Mouse (Mus musculus): ENCODE data around the gene Prpf8.
A peak's percentile ranks its signal among the peaks of the same experiment; 100 is the strongest.

Gene Prpf8

DNA sequence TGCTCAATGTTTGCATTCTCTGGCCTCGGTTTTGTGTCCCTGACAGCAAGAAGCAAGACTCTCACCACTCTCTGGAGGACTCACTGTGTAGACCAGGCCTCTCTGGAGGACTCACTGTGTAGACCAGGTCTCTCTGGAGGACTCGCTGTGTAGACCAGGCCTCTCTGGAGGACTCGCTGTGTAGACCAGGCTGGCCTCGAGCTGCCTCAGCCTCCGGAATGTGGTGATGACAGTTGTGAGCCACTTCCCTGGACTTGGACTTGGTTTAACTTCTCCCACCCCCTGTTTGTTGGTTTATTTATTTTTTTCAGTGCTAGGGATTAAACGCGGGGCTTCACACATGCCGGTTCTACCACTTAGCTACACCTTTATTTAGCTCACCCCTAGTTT, 50.4 kb downstream of the Prpf8 start:
- no peak overlapping the region for H3K4me3 ChIP-seq (replicated peaks; ENCODE audit: low read length)
- H3K4me1 ChIP-seq (replicated peaks; ENCODE audit: low read depth, low read length), result peaks cover 66% of the 10 kb centered on the region
- H3K9me3 ChIP-seq (ENCODE audit: low read length), result peaks cover 9% of the 10 kb centered on the region
- 0 out of 2 replicates have a peak, but pooled peaks cover 16% of the 10 kb centered on the region for H3K36me3 ChIP-seq (ENCODE audit: insufficient read depth, low read length)
- TF ChIP-seq NANOG (IDR thresholded peaks at IDR 0.05; ENCODE audit: borderline replicate concordance, low read length) (no peak), CTCF (conservative IDR thresholded peaks at IDR 0.05; ENCODE audit: low read length) (no peak), POU5F1 (IDR thresholded peaks at IDR 0.05; ENCODE audit: borderline replicate concordance, low read length) (no peak)
- 0 out of 2 replicates have a peak, but pooled peaks cover 6% of the 10 kb centered on the region for H3K27me3 ChIP-seq (ENCODE audit: insufficient read depth, low read length)

DNA sequence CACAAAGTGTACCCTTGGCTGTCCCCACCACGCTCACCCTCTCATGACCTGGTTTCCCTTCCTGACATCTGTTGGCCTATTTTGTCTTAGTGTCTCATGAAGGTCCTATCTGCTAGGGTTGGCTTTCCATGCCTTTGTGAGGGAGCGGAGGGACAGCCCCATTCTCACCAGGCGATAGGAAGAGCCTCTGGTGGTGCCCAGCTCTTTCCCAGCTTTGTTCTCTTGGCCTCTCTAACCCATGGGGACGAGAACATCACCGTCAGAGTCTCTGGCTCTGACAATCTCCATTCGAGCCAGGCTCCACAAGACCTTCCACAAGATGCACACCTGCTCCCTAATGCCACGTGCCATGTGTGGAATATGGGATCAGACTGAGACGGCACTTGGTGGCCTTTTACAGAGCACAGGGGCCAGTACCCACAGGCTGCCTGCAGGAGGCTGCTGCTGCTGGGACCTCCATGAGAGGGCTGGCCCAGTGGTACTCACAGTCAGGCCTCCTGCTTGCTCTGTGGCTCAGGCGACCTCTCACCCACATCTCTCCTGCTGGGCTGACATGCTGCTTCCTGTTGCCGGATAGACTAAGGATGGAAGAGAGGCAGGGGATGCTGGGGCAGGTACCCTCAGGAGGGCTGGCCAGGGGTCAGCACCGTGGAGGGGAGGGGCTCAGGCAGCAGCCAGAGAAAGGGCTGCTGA, 51.0 kb downstream of the Prpf8 start:
- 0 out of 2 replicates have a peak, but pooled peaks cover 16% of the 10 kb centered on the region for H3K36me3 ChIP-seq (ENCODE audit: insufficient read depth, low read length)
- peaks cover 9% of the 10 kb centered on the region for H3K9me3 ChIP-seq (ENCODE audit: low read length)
- peaks cover 61% of the 10 kb centered on the region for H3K4me1 ChIP-seq (replicated peaks; ENCODE audit: low read depth, low read length)
- TF ChIP-seq NANOG (IDR thresholded peaks at IDR 0.05; ENCODE audit: borderline replicate concordance, low read length) (no peak), CTCF (conservative IDR thresholded peaks at IDR 0.05; ENCODE audit: low read length) (no peak), POU5F1 (IDR thresholded peaks at IDR 0.05; ENCODE audit: borderline replicate concordance, low read length) (no peak)
- H3K4me3 ChIP-seq (replicated peaks; ENCODE audit: low read length), result no peak overlapping the region
- 0 out of 2 replicates have a peak, but pooled peaks cover 6% of the 10 kb centered on the region for H3K27me3 ChIP-seq (ENCODE audit: insufficient read depth, low read length)

DNA sequence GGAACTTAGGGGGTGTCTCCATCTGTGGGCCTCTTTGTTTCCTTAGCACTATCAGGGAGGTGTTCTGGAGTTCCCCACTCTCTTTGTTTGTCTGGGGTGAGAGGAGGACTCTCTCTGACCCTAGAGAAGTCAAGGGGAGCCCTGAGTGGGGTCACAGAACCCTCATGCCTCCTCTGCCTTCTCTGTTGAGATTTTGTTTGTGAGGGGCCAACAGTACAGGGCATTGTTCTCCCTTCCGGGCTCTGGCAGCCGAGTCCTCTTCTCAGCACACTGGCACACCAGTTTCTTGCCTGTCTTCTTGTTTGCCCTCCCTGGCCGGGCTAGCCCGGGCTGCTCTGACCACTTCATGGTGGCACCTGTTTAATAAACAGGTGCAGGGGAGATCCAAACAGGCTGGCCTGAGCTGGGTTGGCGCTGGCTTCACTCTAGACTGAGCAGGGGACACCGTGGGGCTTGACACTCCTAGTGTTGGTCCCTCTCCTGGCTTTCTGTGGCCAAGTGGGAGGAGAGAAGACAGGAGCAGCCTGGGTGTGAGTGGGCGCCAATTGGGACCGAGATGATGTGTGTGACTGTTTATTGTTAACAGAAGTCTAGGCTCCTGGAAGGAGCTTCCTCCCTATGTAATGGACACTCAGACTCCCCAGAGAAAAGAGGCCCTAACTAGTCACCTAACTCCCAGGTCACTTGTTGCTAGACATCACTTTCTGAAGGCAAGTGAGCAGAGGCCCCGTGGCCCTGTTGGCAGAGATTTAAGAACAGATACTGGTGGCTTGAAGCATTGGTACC, 51.8 kb downstream of the Prpf8 start:
- H3K4me1 ChIP-seq (replicated peaks; ENCODE audit: low read depth, low read length), result peaks cover 53% of the 10 kb centered on the region
- H3K36me3 ChIP-seq (ENCODE audit: insufficient read depth, low read length), result peaks cover 21% of the 10 kb centered on the region
- no peak overlapping the region for H3K4me3 ChIP-seq (replicated peaks; ENCODE audit: low read length)
- H3K9me3 ChIP-seq (ENCODE audit: low read length), result peaks cover 9% of the 10 kb centered on the region
- TF ChIP-seq NANOG (IDR thresholded peaks at IDR 0.05; ENCODE audit: borderline replicate concordance, low read length) (no peak), CTCF (conservative IDR thresholded peaks at IDR 0.05; ENCODE audit: low read length) (no peak), POU5F1 (IDR thresholded peaks at IDR 0.05; ENCODE audit: borderline replicate concordance, low read length) (no peak)
- H3K27me3 ChIP-seq (ENCODE audit: insufficient read depth, low read length), result 0 out of 2 replicates have a peak, but pooled peaks cover 2% of the 10 kb centered on the region

DNA sequence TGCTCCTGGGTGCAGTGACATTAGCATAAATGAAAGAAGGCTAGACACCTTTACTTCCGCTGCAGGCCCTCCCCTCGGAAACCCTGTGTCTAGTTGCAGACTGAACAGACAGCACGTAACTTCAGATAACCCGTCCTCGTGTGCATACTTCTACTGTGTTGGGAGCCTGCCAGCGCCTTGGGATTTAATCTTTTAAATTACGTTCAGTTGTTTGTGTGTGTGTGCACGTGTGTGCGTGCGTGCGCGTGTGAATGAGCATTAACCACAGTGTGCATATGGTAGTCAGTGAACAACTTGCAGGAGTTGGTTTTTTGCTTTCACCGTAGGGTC, 52.3 kb downstream of the Prpf8 start:
- H3K9me3 ChIP-seq (ENCODE audit: low read length), result peaks cover 9% of the 10 kb centered on the region
- TF ChIP-seq POU5F1 (IDR thresholded peaks at IDR 0.05; ENCODE audit: borderline replicate concordance, low read length), result no peak
- no peak for TF ChIP-seq NANOG (IDR thresholded peaks at IDR 0.05; ENCODE audit: borderline replicate concordance, low read length)
- TF ChIP-seq CTCF (conservative IDR thresholded peaks at IDR 0.05; ENCODE audit: low read length), result no peak
- 0 out of 2 replicates have a peak, but pooled peaks cover 2% of the 10 kb centered on the region for H3K27me3 ChIP-seq (ENCODE audit: insufficient read depth, low read length)
- H3K36me3 ChIP-seq (ENCODE audit: insufficient read depth, low read length), result peaks cover 23% of the 10 kb centered on the region
- H3K4me3 ChIP-seq (replicated peaks; ENCODE audit: low read length), result no peak overlapping the region
- H3K4me1 ChIP-seq (replicated peaks; ENCODE audit: low read depth, low read length), result peaks cover 51% of the 10 kb centered on the region

DNA sequence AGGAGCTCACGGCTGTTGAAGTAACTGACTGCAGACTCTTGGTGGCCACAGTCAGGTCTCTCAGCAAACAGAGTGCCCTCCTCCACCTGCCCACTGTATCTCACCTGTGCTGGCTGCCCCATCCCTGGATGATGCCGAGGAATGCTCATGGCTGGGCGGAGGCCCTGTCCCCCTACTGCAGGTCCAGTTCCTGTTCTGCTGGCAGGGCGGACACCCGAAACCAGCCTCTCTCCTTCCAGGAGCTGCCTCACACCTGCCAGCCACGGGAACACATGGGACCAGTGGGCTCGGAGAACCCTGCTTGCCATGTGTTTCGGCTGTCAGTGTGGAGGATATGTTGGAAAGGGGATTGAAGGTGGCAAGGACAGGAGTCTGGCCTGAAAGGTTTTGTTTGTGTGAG, 53.6 kb downstream of the Prpf8 start:
- no peak for TF ChIP-seq NANOG (IDR thresholded peaks at IDR 0.05; ENCODE audit: borderline replicate concordance, low read length)
- no peak for TF ChIP-seq POU5F1 (IDR thresholded peaks at IDR 0.05; ENCODE audit: borderline replicate concordance, low read length)
- TF ChIP-seq CTCF (conservative IDR thresholded peaks at IDR 0.05; ENCODE audit: low read length), result no peak
- Histone ChIP-seq H3K9me3 (ENCODE audit: low read length) (peaks cover 9% of the 10 kb centered on the region), H3K27me3 (ENCODE audit: insufficient read depth, low read length) (no peaks in the 10 kb centered on the region), H3K36me3 (ENCODE audit: insufficient read depth, low read length) (peaks cover 31% of the 10 kb centered on the region), H3K4me1 (replicated peaks; ENCODE audit: low read depth, low read length) (peaks cover 40% of the 10 kb centered on the region), H3K4me3 (replicated peaks; ENCODE audit: low read length) (peak overlapping the region; percentile 48; the same call in 1 of the 2 replicates)

DNA sequence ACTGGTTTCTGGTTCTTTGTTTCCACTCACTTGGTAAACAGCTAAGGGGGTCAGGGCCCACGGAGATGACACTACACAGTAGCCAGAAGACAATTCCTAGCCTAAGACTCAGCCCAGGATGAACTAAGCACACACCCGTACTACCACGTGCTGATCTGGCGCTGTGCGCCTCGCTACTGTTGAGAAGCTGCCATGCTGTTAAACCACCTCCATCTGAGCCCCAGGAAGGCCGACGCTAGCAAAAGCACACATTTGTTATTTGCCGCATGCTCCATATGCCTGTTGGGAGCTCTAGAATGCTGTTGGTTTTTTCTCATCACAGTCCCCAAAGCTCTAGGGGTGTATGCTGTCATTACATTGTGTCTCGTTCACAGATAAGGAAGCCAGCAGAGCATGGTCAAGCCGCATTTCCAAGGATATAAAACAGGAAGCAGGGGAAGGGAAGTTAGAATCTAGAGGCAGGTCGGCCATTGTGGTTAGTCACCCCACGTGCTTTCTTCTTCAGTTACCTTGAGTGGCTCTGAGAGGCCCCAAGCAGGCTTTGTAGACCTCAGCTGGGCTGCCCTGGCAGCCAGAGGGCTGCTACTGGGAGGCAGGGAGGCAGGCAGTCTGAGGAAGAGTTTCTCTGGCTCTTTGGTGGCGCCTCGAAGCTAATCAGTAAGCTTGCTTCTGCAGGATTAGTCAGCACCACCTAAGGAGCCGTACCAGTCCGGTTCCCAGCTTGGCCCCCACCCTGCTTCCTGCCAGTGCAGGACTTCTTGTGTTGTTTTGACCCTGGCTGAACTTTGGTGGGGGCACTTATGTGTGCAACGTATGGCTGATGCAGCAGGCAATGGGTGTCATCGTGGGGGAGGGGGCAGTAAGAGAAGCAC, 54.3 kb downstream of the Prpf8 start:
- TF ChIP-seq POU5F1 (IDR thresholded peaks at IDR 0.05; ENCODE audit: borderline replicate concordance, low read length), result no peak
- peaks cover 38% of the 10 kb centered on the region for H3K36me3 ChIP-seq (ENCODE audit: insufficient read depth, low read length)
- H3K9me3 ChIP-seq (ENCODE audit: low read length), result peaks cover 9% of the 10 kb centered on the region
- peaks cover 33% of the 10 kb centered on the region for H3K4me1 ChIP-seq (replicated peaks; ENCODE audit: low read depth, low read length)
- no peak overlapping the region for H3K4me3 ChIP-seq (replicated peaks; ENCODE audit: low read length)
- no peaks in the 10 kb centered on the region for H3K27me3 ChIP-seq (ENCODE audit: insufficient read depth, low read length)

DNA sequence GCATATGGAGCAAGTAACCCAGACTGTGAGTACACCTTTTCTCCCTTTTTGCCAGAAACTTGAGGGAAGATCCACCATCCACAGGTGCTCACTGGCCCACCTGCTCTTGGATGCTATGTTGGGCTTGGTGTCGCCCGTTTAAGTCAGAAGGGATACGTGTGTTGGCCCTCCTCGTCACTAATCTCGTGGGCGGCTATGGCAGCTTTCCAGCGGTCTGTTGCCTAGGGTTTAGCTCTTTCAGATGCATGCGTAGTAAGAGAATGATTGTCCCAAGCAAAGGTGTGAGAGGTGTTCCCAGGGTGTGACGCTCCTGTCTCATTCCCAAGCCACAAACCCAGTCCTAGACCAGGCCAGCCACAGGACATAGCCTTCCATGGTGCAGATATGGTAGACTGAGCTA, 58.1 kb downstream of the Prpf8 start:
- TF ChIP-seq NANOG (IDR thresholded peaks at IDR 0.05; ENCODE audit: borderline replicate concordance, low read length) (no peak), POU5F1 (IDR thresholded peaks at IDR 0.05; ENCODE audit: borderline replicate concordance, low read length) (no peak)
- peaks cover 35% of the 10 kb centered on the region for H3K36me3 ChIP-seq (ENCODE audit: insufficient read depth, low read length)

DNA sequence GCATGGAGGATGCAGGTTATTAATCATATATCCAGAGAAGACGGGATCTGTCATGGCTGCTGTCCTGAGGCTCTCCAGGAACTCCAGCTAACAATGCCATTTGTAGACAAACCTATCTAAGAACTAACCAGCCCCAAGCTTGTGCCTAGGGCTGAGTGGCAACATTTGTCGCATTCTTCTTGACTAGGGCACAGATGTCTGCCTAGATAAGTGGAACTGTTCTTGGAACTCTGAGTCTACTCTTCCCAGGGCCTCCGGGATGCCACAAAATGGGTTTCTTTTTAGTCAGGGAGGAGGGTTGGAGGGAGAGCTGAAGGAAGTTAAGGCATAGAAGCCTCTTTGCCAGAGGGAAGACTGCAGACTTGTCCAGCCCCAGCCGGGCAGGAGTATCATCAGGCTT, 59.4 kb downstream of the Prpf8 start:
- no peaks in the 10 kb centered on the region for H3K27me3 ChIP-seq (ENCODE audit: insufficient read depth, low read length)
- H3K4me3 ChIP-seq (replicated peaks; ENCODE audit: low read length), result no peak overlapping the region
- TF ChIP-seq CTCF (conservative IDR thresholded peaks at IDR 0.05; ENCODE audit: low read length), result no peak
- TF ChIP-seq POU5F1 (IDR thresholded peaks at IDR 0.05; ENCODE audit: borderline replicate concordance, low read length), result no peak
- TF ChIP-seq NANOG (IDR thresholded peaks at IDR 0.05; ENCODE audit: borderline replicate concordance, low read length), result no peak
- H3K4me1 ChIP-seq (replicated peaks; ENCODE audit: low read depth, low read length), result peaks cover 4% of the 10 kb centered on the region
- H3K36me3 ChIP-seq (ENCODE audit: insufficient read depth, low read length), result peaks cover 36% of the 10 kb centered on the region
- H3K9me3 ChIP-seq (ENCODE audit: low read length), result peaks cover 7% of the 10 kb centered on the region

More for the DNA sequence above, 58.1 kb downstream of the Prpf8 start:
- Histone ChIP-seq H3K4me1 (replicated peaks; ENCODE audit: low read depth, low read length) (peaks cover 14% of the 10 kb centered on the region), H3K27me3 (ENCODE audit: insufficient read depth, low read length) (no peaks in the 10 kb centered on the region), H3K4me3 (replicated peaks; ENCODE audit: low read length) (no peak overlapping the region), H3K9me3 (ENCODE audit: low read length) (peaks cover 9% of the 10 kb centered on the region)

Data from E14TG2a.4 (cell line).